Mouse (Mus musculus) liver, embryonic 18 days (tissue): ENCODE data around the gene Tmem9. TPM values are rescaled to one million over a fixed set of nuclear protein-coding genes. Genes with fewer than 3 reads are reported as not detected.

ENCODE experiments used
- polyA plus RNA-seq: library from polyadenylated mRNA; depleted of rRNA; stranded (reverse); fragments of >200 nt; gene quantifications from 2 replicates; pipeline ENCODE4 v1.2.3, GENCODE M21; 2012; rRNA removed

Gene Tmem9
- 79.1 and 80.8 TPM in 2 replicates for polyA plus RNA-seq

DNA sequence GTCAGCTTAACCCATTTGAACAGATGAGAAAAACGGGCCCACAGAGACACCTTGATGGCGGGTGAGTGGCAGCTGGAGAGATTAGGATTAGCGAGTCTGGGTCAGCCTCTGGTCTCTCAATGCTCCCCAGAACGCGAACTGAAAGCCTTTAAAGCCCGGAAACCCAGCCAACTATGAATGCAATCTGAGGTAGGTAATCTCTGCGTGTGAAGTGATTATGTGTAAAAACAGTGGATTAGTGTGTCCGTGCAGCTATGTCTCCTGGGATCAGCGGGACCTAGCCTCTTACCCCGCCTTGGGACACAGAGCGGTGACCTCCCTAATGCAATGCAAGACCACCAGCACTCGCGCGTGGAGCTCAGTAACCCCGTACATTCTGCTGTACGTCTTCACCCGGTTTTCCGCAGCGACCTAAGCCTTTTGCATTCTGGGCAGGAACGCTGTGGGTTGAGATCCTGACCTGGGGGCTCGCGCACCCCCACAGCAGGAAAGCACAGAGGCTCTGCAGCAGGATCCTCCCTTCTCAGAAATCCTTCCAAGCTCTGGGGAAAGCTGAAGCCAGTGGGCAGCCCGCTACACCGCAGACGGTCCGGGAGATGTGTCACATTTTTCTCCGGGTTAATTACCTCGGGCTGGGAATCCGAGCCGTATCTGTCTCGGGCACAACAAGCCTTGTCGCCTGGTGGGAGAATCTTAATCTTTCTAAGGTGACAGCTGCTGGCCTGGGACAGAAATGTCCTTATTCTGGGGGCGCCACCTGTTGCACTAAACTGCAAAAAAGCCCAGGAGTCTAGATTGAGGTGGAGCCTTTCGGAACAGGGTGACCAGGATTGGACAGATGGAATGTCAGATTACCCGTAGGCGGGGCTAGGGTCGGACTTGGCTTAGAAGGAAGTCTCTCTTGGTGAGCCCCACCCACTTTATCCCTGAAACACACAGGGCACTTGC is at the start of gene Tmem9:
Tmem9 (plus strand) TSS at position 940 of the 948 bp plus-strand sequence.

DNA sequence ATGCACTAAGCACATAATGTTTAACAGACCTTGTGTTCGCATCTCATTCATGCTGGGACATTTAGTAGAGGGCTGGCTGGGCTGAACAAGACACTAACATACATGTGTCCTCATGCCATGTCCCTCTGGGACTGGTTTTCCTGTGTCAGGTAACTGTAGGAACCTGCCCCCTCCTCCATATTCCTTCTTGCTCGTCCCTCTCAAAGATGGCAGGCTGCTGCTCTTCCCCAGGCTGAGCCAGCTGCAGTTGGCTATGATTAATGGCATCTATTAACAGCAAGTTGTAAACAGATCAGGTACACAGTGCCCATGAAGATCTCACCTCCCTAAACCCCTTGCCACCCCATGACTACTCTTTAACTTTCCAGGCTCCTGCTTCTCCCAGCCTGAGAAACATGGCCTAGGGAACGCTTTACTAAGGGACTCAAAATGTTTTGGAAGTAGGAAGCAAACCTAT is 1.6 kb upstream of the Tmem9 start, which contains the start of gene Igfn1:
Igfn1 (minus strand) TSS at position 51 of the 457 bp plus-strand sequence.

DNA sequence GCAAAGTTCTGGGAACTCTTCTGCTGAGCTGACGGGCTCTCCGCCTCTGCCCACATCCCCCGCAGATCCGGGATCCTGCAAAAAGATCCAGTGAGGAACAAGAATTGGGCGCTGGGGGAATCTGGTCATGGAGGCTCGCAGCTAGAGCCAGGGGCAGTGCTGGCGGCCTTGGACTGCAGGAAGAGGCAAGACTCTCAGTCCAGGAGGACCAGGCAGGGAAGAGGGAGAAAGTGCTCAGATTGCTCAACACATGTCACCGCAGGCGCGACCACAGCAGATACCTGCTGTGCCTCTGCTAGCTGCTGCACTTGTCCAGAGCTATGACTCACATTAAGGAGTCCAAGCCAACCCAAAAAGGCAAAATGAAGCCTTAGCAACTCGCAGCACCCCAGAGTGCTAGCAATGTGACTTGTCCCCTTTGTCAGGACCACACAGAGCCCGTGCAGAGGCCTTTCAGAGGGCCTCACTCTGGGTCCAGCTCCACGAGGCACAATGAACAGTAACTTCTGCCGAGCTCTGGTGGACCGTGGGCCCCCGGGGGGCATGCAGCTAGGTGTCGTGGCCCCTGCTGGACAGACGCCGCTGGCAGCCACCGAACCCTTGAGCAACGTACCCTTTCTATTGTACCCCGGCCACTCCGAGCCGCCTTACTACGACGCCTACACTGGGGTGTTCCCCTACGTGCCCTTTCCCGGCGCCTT is 42.5 kb downstream of the Tmem9 start, which contains the start of gene Ascl5:
Ascl5 (plus strand) TSS at position 493 of the 701 bp plus-strand sequence.

DNA sequence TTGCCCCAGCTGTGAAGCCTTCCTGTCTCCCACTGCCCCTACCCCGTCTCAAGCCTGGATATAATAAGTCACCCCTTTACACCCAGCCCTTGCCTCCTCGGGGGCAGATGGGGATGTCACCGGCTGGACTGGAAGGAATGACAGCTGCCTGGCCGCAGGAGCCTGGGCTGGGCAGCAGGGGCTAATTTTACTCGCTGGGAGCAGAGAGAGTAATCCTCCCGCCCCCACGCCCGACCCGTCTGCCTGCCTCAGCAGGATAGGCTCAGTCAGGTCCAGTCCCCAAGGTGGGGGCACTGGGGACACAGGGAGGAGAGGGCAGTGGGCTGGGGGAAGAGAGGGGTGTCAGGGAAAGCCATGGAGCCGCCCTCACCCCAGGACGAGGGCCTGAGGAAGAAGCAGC is 44.6 kb downstream of the Tmem9 start, which contains the start of gene Cacna1s:
Cacna1s (plus strand) TSS at position 204 of the 400 bp plus-strand sequence.

Other genes with a start within 250 kb of the Tmem9 start
- gene Phlda3, start 242.0 kb upstream of the Tmem9 start, polyA plus RNA-seq = 4.0 and 4.2 TPM in 2 replicates
- 0.80 and 1.1 TPM in 2 replicates for gene Tnni1, start 228.7 kb upstream of the Tmem9 start, polyA plus RNA-seq
- gene Lad1, start 189.6 kb upstream of the Tmem9 start, polyA plus RNA-seq = 0.55 and 0.59 TPM in 2 replicates
- 2.9 and 3.1 TPM in 2 replicates for gene Tnnt2, start 171.8 kb upstream of the Tmem9 start, polyA plus RNA-seq
- not detected in 2 replicates for gene Pkp1, start 88.9 kb upstream of the Tmem9 start, polyA plus RNA-seq
- gene Igfn1, start 1.8 kb upstream of the Tmem9 start, polyA plus RNA-seq = 0.05 and 0.12 TPM in 2 replicates
- gene Ascl5, start 42.7 kb downstream of the Tmem9 start, polyA plus RNA-seq = not detected in 2 replicates
- gene Cacna1s, start 44.6 kb downstream of the Tmem9 start, polyA plus RNA-seq = under 0.01 and 0.10 TPM in 2 replicates
- gene Kif21b, start 123.2 kb downstream of the Tmem9 start, polyA plus RNA-seq = 2.4 and 3.3 TPM in 2 replicates
- not detected in 2 replicates for gene Mroh3, start 204.7 kb downstream of the Tmem9 start, polyA plus RNA-seq
- gene Inava, start 226.1 kb downstream of the Tmem9 start, polyA plus RNA-seq = 0.26 and 0.31 TPM in 2 replicates